Mouse (Mus musculus): Measurements from ENCODE around the gene Glis1. TPM values are rescaled to one million over a fixed set of nuclear protein-coding genes. Genes with fewer than 3 reads are reported as not detected.
A peak's percentile ranks its signal among the peaks of the same experiment; 100 is the strongest.

The Glis1 gene
- polyA plus RNA-seq, 1 experiment: 0.46 TPM

GRCm38 (mm10) chr4:107440306-107440705 is 5.9 kb downstream of the Glis1 start:
- no peak for DNase-seq
- no peak for TF ChIP-seq POLR2A (IDR thresholded peaks at IDR 0.05; ENCODE audit: borderline replicate concordance, insufficient read depth, low read length)
- TF ChIP-seq CTCF (IDR thresholded peaks at IDR 0.05; ENCODE audit: borderline replicate concordance, insufficient read depth, low read depth, low read length): no peak
- Histone ChIP-seq H3K4me1 (ENCODE audit: control insufficient read depth, insufficient read depth, low read length) (no peaks in the 10 kb centered on the region), H3K27me3 (ENCODE audit: control insufficient read depth, insufficient read depth, low read length) (no peaks in the 10 kb centered on the region; the same call in 1 of the 2 replicates), H3K27ac (ENCODE audit: insufficient read depth, low read length) (no peak overlapping the region), H3K4me3 (replicated peaks; ENCODE audit: insufficient read depth, low read depth, low read length) (no peak overlapping the region)
- 51% methylated on average over 13 of the region's 13 CpGs for WGBS

- 87% methylated on average over 11 of the region's 11 CpGs for WGBS
- no peak overlapping the region for H3K27ac ChIP-seq (ENCODE audit: insufficient read depth, low read length)
- no peak overlapping the region for H3K4me3 ChIP-seq (replicated peaks; ENCODE audit: insufficient read depth, low read depth, low read length)
- H3K27me3 ChIP-seq (ENCODE audit: control insufficient read depth, insufficient read depth, low read length): no peaks in the 10 kb centered on the region; the same call in 1 of the 2 replicates
- DNase-seq: no peak
- TF ChIP-seq POLR2A (IDR thresholded peaks at IDR 0.05; ENCODE audit: borderline replicate concordance, insufficient read depth, low read length) (no peak), CTCF (IDR thresholded peaks at IDR 0.05; ENCODE audit: borderline replicate concordance, insufficient read depth, low read depth, low read length) (no peak)
- no peaks in the 10 kb centered on the region for H3K4me1 ChIP-seq (ENCODE audit: control insufficient read depth, insufficient read depth, low read length)
Observed at GRCm38 (mm10) chr4:107442288-107442687, 7.9 kb downstream of the Glis1 start.

GRCm38 (mm10) chr4:107442891-107443483 is 8.6 kb downstream of the Glis1 start:
- WGBS: 75% methylated on average over 16 of the region's 16 CpGs
- Histone ChIP-seq H3K27me3 (ENCODE audit: control insufficient read depth, insufficient read depth, low read length) (no peaks in the 10 kb centered on the region; the same call in 1 of the 2 replicates), H3K4me3 (replicated peaks; ENCODE audit: insufficient read depth, low read depth, low read length) (no peak overlapping the region)

GRCm38 (mm10) chr4:107443621-107444020 is 9.2 kb downstream of the Glis1 start:
- H3K27me3 ChIP-seq (ENCODE audit: control insufficient read depth, insufficient read depth, low read length): no peaks in the 10 kb centered on the region; the same call in 1 of the 2 replicates
- 79% methylated on average over 11 of the region's 11 CpGs for WGBS
- no peak overlapping the region for H3K27ac ChIP-seq (ENCODE audit: insufficient read depth, low read length)
- no peak for TF ChIP-seq POLR2A (IDR thresholded peaks at IDR 0.05; ENCODE audit: borderline replicate concordance, insufficient read depth, low read length)
- TF ChIP-seq CTCF (IDR thresholded peaks at IDR 0.05; ENCODE audit: borderline replicate concordance, insufficient read depth, low read depth, low read length): no peak
- H3K4me1 ChIP-seq (ENCODE audit: control insufficient read depth, insufficient read depth, low read length): no peaks in the 10 kb centered on the region
- DNase-seq: no peak
- no peak overlapping the region for H3K4me3 ChIP-seq (replicated peaks; ENCODE audit: insufficient read depth, low read depth, low read length)

More at GRCm38 (mm10) chr4:107442891-107443483, 8.6 kb downstream of the Glis1 start:
- no peak for DNase-seq
- TF ChIP-seq POLR2A (IDR thresholded peaks at IDR 0.05; ENCODE audit: borderline replicate concordance, insufficient read depth, low read length): no peak
- no peak for TF ChIP-seq CTCF (IDR thresholded peaks at IDR 0.05; ENCODE audit: borderline replicate concordance, insufficient read depth, low read depth, low read length)
- H3K4me1 ChIP-seq (ENCODE audit: control insufficient read depth, insufficient read depth, low read length): no peaks in the 10 kb centered on the region
- H3K27ac ChIP-seq (ENCODE audit: insufficient read depth, low read length): no peak overlapping the region

GRCm38 (mm10) chr4:107448481-107448880 is 14.1 kb downstream of the Glis1 start:
- no peak for TF ChIP-seq POLR2A (IDR thresholded peaks at IDR 0.05; ENCODE audit: borderline replicate concordance, insufficient read depth, low read length)
- TF ChIP-seq CTCF (IDR thresholded peaks at IDR 0.05; ENCODE audit: borderline replicate concordance, insufficient read depth, low read depth, low read length): 0 out of 2 replicates have a peak, but pooled peaks have one; percentile 4
- no peak overlapping the region for H3K27ac ChIP-seq (ENCODE audit: insufficient read depth, low read length)
- DNase-seq: no peak
- 90% methylated on average over 6 of the region's 6 CpGs for WGBS
- H3K4me3 ChIP-seq (replicated peaks; ENCODE audit: insufficient read depth, low read depth, low read length): no peak overlapping the region
- H3K27me3 ChIP-seq (ENCODE audit: control insufficient read depth, insufficient read depth, low read length): no peaks in the 10 kb centered on the region; the same call in 1 of the 2 replicates
- no peaks in the 10 kb centered on the region for H3K4me1 ChIP-seq (ENCODE audit: control insufficient read depth, insufficient read depth, low read length)

GRCm38 (mm10) chr4:107449519-107449918 is 15.1 kb downstream of the Glis1 start:
- no peak overlapping the region for H3K27ac ChIP-seq (ENCODE audit: insufficient read depth, low read length)

GRCm38 (mm10) chr4:107452266-107453015 is 18.1 kb downstream of the Glis1 start:
- no peaks in the 10 kb centered on the region for H3K4me1 ChIP-seq (ENCODE audit: control insufficient read depth, insufficient read depth, low read length)
- H3K27ac ChIP-seq (ENCODE audit: insufficient read depth, low read length): no peak overlapping the region
- TF ChIP-seq POLR2A (IDR thresholded peaks at IDR 0.05; ENCODE audit: borderline replicate concordance, insufficient read depth, low read length) (no peak), CTCF (IDR thresholded peaks at IDR 0.05; ENCODE audit: borderline replicate concordance, insufficient read depth, low read depth, low read length) (no peak)
- H3K4me3 ChIP-seq (replicated peaks; ENCODE audit: insufficient read depth, low read depth, low read length): no peak overlapping the region
- H3K27me3 ChIP-seq (ENCODE audit: control insufficient read depth, insufficient read depth, low read length): no peaks in the 10 kb centered on the region; the same call in 1 of the 2 replicates
- no peak for DNase-seq
- WGBS: 74% methylated on average over 18 of the region's 18 CpGs

More at GRCm38 (mm10) chr4:107449519-107449918, 15.1 kb downstream of the Glis1 start:
- H3K27me3 ChIP-seq (ENCODE audit: control insufficient read depth, insufficient read depth, low read length): no peaks in the 10 kb centered on the region; the same call in 1 of the 2 replicates
- no peak for DNase-seq
- no peak overlapping the region for H3K4me3 ChIP-seq (replicated peaks; ENCODE audit: insufficient read depth, low read depth, low read length)
- no peaks in the 10 kb centered on the region for H3K4me1 ChIP-seq (ENCODE audit: control insufficient read depth, insufficient read depth, low read length)
- TF ChIP-seq POLR2A (IDR thresholded peaks at IDR 0.05; ENCODE audit: borderline replicate concordance, insufficient read depth, low read length) (no peak), CTCF (IDR thresholded peaks at IDR 0.05; ENCODE audit: borderline replicate concordance, insufficient read depth, low read depth, low read length) (no peak)
- WGBS: 53% methylated on average over 13 of the region's 13 CpGs
